Mouse (Mus musculus): ENCODE results near the gene Arhgef40. TPM values are rescaled to one million over a fixed set of nuclear protein-coding genes. Genes with fewer than 3 reads are reported as not detected.
A peak's percentile ranks its signal among the peaks of the same experiment; 100 is the strongest.

The Arhgef40 gene
- 44.4 and 53.8 TPM in 2 replicates for polyA plus RNA-seq (2012; rRNA removed)

GRCm38 (mm10) chr14:51984247-51985231, at the start of gene Arhgef40:
Gene Arhgef40, plus strand, starts transcription at chr14:51984719.
- DNase-seq (ENCODE audit: low spot score) = peak; percentile 77

- no peak for DNase-seq (ENCODE audit: low spot score)
Measured at GRCm38 (mm10) chr14:51939005-51939404, 45.5 kb upstream of the Arhgef40 start.

GRCm38 (mm10) chr14:51940944-51941560, 43.5 kb upstream of the Arhgef40 start:
- no peak for DNase-seq (ENCODE audit: low spot score)

DNA sequence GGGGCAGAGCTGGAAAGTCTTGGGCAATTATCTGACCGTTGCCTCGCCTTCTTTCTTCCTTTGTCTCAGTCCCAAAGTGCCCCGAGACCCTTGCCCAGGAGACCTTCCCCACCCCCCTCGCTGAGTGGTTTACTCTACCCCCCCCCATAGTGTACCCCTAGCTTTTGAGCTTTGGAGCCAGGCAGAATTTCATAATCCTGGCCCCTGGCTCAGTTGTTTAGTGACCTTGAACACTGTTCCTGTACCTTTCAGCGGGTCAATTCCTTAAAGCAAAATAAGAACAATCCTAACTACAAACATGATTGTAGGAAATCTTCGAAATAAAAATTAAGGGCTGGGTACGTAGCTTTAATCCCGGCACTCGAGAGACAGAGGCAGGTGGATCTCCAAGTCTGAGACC, 42.9 kb upstream of the Arhgef40 start:
- no peak for DNase-seq (ENCODE audit: low spot score)

DNA sequence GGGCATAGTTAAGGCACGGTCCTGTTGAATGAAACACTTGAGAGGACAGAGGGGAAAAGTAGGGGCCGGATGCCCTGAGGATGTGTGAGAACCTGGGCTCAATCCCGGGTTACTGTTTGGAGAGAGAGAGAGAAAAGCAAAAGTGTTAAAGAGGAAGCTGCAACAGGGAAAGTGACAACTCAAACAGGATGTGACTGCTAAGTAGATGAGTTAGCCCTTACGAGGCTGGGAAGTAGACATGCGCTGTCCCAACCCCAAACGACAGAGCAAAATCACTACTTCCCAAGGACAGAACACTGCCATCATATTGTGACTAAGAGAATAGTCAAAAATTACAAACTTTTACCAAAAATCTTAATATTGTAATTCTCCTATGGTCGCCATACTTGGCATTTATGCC, 42.3 kb upstream of the Arhgef40 start:
- DNase-seq (ENCODE audit: low spot score) = no peak

GRCm38 (mm10) chr14:51943336-51943735, 41.2 kb upstream of the Arhgef40 start:
- DNase-seq (ENCODE audit: low spot score) = no peak

DNA sequence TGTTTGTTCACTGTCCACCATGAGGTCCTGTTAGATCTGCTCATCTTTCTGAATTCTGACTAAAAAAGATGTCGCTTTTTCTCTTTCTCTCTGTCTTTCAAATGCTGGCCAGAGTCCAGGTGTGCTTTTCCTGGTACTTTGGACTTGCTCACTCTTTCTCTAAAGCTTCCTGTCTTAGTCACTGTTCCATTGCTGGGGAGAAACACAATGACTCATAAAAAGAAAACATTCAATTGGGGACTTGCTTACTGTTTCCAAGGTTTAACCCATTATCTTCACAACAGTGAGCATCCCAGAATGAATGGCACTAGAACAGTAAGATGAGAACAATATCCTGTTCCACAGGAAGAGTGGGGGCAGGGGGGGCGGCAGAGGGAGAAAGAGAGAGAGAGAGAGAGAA, 24.2 kb upstream of the Arhgef40 start:
- no peak for DNase-seq (ENCODE audit: low spot score)

DNA sequence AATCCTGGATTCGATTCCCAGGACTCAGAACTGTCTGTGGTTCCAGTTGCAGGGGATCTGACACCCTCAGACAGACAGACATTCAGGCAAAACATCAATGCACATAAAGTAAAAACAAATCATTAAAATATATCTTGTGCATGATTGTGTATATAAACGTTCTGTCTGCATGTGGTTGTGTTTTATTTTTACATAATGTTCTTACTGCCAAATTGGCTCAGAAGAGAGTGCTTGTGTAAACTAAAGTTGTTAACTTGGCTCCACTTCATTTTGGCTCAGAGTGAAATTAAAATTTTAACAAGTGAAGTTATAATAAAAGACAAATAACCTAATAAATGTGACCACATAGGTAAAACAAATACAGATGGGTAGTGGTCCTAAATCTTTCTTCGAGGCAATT, 17.1 kb upstream of the Arhgef40 start:
- DNase-seq (ENCODE audit: low spot score) = no peak

DNA sequence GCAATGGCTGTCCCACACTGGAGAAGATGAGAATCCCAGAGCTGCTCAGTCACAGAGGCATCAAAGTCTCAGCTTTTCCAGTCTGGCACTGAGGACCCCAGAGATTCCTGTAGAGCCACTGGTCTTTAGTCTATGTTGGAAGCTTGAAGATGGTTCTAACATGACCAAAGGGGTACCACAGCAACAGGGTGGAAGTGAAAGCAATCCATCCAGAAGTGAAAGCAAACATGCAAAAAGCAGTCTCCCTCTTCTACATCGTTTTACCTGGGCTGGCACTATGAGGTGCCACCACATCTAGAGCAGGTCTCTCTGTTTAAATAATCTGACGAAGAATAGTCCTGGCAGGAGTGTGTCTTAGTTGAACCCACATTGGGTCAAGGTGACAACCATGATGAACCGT, 5.3 kb upstream of the Arhgef40 start:
- DNase-seq (ENCODE audit: low spot score) = no peak

- no peak for DNase-seq (ENCODE audit: low spot score)
Measured at GRCm38 (mm10) chr14:51983251-51983650, 1.3 kb upstream of the Arhgef40 start.

DNA sequence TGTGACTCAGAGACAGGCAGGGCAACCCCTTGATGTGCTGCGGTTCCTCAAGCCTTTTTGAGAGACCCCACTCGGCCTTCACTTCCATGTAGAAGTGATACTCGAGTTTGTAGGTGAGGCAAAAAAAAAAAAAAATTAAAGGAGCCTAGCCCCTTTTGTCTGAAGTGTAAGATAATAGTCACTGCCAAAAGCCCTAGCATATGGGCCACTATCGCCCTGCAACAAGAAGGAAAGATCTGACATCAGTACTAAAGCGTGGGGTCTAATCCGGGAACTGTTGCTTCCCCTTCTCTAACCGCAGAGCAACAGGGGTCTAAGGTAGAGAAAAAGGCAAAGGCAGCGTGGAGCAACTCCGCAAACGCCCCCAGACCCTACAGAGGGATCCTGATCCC, 668 bp upstream of the Arhgef40 start:
- no peak for DNase-seq (ENCODE audit: low spot score)

- DNase-seq (ENCODE audit: low spot score) = peak; percentile 57
Measured at GRCm38 (mm10) chr14:51985301-51986152, 1.0 kb downstream of the Arhgef40 start.

- DNase-seq (ENCODE audit: low spot score) = no peak
Measured at GRCm38 (mm10) chr14:51986153-51986505, 1.6 kb downstream of the Arhgef40 start.

DNA sequence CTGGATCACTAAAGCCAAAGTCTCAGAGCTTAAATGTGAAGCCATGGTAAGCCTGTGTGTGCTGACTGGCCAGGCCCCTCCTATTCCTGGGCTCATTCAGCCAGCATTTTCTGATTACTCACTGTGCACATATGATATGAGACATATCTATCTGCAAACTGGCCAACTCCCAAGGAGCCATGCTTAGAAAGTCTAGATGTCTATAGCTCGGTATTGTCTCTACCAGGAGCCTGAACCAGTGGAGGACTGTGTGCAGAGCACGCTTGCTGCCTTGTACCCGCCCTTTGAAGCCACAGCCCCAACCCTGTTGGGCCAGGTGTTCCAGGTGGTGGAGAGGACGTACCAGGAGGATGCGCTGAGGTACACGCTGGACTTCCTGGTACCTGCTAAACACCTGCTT, 2.7 kb downstream of the Arhgef40 start:
- no peak for DNase-seq (ENCODE audit: low spot score)

DNA sequence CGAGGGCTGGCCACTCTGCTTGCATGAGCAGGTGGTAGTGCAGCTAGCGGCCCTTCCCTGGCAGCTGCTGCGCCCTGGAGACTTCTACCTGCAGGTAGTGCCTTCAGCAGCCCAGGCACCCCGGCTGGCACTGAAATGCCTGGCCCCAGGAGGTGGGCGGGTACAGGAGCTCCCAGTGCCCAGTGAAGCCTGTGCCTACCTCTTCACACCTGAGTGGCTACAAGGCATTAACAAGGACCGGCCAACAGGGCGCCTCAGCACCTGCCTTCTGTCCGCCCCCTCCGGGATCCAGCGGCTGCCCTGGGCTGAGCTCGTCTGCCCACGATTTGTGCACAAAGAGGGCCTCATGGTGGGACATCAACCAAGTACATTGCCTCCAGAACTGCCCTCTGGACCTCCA, 4.2 kb downstream of the Arhgef40 start:
- DNase-seq (ENCODE audit: low spot score) = no peak

DNA sequence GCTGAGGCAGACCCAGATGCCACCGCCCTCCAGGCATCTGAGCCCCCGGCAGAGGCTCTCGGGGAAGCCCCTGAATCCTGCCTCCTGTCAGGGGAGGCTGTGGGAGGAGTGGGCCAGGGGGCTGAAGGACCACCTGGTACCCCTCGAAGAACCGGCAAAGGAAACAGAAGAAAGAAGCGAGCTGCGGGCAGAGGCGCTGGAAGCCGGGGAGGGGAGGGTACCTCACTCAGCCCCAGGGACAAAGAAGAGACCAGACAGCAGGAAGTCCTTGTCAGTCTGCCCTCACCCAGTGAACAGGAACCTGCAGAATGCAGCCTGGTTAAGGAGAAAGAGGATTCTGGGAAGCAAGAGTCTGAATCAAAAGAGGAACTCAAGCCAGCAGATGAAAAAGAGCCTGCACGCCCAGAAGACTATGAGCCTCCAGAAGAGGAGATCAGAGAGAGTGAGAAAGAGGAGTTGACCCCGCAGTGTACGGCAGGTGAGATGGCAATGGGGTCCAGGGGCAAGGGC, 5.0 kb downstream of the Arhgef40 start:
- no peak for DNase-seq (ENCODE audit: low spot score)

- no peak for DNase-seq (ENCODE audit: low spot score)
Measured at GRCm38 (mm10) chr14:51994453-51994852, 9.9 kb downstream of the Arhgef40 start.

DNA sequence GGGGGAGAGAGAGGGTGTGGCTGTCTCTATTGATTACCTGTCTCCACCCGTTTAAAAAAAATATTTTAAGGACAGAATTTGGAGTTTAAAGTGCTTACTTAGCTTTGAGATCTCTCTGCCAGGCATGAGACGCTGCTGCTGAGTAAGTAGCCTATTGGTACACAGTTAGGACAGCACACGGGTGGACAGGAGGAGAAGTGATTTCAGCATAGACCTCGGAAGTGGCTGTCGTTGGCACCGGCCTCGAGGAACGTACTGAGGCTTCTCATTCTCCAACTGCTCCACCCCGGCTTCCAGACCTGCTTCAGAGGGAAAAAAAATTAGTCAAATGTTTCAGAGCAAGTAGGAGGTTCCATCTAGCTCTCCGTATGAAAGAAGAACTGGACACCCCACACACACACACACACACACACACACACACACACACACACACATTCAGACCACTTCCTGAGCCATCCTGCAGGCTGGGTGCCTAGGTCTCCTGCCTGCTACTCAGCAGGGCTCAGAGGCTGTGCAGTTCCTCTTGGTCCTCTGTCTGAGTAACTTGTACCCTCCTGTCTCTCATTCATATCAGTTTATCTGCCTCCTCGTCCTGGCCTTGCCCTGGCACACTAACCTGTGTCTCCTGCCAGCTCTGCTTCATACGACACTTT, 10.8 kb downstream of the Arhgef40 start:
- DNase-seq (ENCODE audit: low spot score) = no peak

DNA sequence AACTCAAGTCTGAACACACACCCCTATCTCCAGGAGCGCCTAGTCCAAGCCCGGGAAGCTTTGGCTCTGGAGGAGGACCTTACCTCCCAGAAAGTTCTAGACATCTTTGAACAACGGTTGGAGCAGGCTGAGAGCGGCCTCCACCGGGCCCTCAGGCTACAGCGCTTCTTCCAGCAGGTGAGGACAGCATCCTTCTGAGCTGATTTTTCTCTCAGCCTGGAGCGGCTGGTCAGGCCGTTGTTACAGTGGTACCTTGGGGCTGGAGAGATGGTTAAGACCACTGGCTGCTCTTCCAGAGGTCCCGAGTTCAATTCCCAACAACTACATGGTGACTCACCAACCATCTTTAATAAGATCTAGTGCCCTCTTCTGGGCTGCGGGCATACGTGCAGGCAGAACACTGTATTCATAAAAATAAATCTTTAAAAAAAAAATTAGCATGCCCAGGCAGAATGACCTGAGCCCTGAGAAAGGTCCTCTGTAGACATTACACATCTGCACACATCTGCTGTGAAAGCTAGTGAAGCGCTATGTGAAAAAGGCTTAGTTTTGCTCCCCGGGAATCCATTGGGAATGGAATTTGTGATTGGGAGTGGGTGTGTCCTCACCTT, 11.8 kb downstream of the Arhgef40 start:
- DNase-seq (ENCODE audit: low spot score) = no peak

- DNase-seq (ENCODE audit: low spot score) = no peak
Measured at GRCm38 (mm10) chr14:51996866-51997265, 12.3 kb downstream of the Arhgef40 start.

DNA sequence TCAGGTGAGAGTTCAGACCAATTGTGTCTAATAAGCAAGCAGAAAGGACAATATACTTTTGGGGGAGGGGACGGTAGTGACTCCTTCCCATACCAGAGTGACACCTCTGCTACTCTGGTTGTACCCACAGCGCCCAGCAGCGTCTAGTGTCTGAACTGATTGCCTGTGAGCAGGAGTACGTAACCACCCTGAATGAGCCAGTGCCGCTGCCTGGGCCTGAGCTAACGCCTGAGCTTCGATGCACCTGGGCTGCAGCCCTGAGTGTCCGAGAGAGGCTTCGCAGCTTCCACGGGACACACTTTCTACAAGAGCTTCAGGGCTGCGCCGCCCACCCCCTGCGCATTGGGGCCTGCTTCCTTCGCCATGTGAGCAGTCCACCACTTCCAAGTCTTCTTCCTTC, 13.0 kb downstream of the Arhgef40 start:
- no peak for DNase-seq (ENCODE audit: low spot score)

Data from urinary bladder, adult 2 months (tissue).